Mouse (Mus musculus) kidney, adult 8-10 months (tissue): ENCODE data around the gene Mucl2.

Experiments used
- DNase-seq, 2 experiments: peaks; one replicate each; pipeline ENCODE4 v3.0.0; 2022

Gene Mucl2

DNA sequence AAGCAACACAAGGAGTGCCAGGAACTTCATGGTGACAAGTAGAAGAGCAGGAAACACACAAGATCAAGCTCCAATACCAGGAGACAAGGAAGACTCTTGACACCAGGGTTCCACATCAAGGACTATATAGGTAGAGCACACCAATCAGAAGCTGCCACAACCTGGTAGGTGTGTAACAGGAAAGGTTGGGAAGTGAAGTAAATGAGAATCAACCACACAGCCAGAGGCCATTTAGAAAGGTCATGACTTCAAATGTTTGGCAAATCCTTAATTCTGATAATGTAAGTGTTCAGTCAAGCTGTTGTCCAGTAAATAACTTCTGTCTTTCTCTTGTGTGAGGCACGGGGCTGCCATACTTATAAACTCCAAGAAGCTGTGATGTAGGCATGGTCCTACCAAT lies at the start of gene Mucl2:
Mucl2 (minus strand) TSS at position 101 of the 400 bp plus-strand sequence.
- no peak for DNase-seq

DNA sequence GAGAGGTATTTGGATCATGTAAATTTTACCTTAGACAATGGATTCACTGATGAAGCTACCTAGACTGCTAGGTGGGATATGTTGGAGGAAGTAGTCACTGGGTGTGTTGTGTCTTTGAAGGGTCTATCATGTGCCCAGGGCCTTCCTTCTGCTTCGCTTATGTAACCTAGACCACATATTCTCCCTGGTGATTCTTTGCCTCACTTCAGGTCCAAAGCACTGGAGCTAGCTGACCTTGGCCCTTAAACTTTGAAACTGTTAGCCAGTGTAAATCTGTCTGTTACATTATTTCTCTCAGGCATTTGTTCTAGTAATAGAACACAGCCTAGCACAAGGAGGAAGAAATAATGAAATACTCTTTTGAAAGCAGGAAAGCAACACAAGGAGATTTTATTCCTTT lies 13.9 kb upstream of the Mucl2 start:
- peak; percentile 8 to 20 for DNase-seq
